Mouse (Mus musculus) adrenal gland, postnatal 14 days (tissue): ENCODE data around the gene Kansl1. TPM values are rescaled to one million over a fixed set of nuclear protein-coding genes. Genes with fewer than 3 reads are reported as not detected.

Source experiments
- DNase-seq: peaks from one replicate; pipeline ENCODE4 v3.0.0; 2021; ENCODE audit warnings: mixed read lengths
- microRNA-seq, 2 experiments: library from miRNA; unstranded; fragments of <30 nt; microRNA quantifications; one replicate each; pipeline ENCODE4 v1.2.0; 2021
- total RNA-seq: library from RNA; stranded (reverse); gene quantifications from 2 replicates; pipeline ENCODE4 v1.2.3, GENCODE M21; 2021

The Kansl1 gene
- total RNA-seq, 1 experiment from 2014 or later, result 49.7 TPM

DNA sequence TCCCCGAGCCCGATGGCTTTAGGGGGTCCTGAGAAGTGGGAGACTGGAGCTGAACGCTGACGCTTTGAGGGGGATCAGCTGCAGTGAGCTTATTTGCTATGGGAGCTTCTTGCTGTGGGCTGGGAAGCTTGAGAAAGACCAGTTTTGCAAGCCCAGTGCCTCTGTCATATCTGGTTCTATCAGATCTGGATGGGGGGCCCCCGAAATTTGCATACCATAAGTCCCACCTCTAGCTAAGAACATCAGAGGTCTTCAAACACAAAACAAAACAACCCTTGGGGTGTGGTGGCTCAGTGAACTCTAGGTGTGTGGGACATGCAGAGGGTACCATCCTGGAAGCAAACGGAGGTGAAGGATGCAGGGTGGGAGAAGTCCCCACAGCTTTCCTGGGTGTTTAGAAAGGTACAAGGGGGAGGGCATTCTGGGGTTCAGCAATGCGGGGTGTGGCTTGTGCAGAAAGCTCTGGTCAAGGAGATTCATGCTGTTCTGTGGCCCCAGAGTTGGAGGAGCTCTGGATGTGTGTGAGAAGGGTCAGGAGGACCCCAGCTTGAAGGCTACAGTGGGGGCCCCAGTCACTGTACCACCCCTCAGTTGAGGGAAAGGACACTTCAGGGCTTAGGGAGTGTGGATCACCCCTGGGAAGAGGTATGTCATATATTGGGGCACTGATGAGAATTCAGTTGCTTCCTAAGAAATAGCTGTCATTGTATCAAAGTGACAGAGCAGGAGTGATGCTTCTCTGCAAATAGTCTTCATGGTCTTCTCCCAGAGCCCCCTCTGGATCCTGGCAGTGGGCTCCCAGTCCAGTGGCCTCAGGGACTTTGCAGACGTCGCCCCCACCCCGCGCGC is 159.1 kb downstream of the Kansl1 start:
- DNase-seq, result no peak

- peak; percentile 66 for DNase-seq
These were observed 161.5 kb downstream of the Kansl1 start for GRCm38 (mm10) chr11:104307136-104307535.

DNA sequence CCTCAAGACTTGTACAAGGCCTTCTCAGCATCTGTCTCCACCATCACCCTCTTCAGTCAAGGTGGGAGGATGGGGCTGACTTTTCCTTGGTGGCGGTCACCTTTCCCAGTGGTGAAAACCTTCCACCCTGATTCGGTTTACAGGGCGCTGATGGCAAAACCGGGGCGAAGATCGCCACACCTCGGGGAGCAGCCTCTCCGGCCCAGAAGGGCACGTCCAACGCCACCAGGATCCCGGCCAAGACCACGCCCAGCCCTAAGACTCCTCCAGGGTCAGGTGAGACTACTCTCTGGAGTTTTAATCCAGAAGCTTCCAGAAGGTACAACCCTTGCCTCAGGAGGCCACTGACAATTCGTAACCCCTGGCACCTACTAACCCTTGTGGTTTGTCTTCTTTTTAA is 162.2 kb downstream of the Kansl1 start:
- peak; percentile 62 for DNase-seq

DNA sequence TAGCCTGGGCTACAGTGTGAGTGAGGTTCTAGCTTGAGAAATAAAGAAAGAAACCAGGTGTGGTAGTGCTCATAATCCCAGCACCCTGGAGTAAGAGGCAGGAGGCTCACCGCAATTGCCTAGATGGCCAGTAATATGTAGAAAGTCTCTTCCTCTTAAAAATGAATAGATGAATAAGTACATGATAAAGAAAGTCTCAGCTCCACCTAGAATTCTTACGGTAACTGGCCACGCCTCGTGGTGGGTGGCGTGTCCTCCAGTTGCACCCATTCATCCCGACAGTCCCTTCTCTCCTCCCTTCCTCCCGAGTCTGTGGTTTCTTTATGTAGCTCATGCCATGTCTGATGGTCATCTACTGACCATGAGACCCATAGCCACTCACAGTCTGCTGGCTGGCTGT is 162.9 kb downstream of the Kansl1 start:
- DNase-seq, result no peak

DNA sequence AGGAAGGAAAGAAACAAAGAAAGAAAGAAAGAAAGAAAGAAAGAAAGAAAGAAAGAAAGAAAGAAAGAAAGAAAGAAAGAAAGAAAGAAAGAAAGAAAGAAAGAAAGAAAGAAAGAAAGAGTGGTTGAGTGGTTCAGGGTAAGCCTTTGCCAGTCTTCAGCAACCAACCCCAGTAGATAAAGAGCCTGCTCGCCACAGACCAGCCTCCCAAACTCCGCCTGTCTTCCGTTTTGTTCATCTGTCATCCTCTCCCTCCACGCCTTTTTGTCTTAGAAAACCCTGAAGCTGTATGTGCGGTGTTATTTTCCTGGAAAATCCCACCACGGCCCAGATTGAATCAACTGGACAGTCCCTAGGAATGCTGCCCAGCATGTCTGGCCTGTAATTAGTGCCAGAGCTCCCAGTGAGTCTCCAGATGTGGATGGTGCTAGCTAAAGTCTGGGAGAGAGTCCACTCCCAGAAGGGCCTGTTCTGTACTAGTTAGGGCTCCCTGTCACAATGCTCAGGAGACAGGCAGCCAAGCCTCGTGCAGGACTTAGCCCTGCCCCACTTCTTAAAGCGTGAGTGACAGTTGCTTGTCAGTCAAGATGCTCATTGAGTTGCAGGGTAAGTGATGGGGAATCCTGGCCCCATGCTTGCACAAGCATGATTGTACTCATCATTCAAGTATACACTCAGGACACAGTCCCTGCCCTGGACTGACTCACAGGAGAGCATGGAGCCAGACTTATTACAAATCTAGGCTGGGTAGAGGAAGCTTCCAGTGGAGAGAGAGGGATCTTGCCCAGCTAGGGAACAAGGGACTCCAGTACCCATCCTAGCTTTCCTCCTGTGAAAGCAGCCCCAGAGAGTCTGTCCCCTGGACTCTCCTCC is 165.3 kb downstream of the Kansl1 start:
- DNase-seq, result peak; percentile 57

GRCm38 (mm10) chr11:104302628-104303027 is 166.0 kb downstream of the Kansl1 start:
- no peak for DNase-seq

GRCm38 (mm10) chr11:104297671-104298070 is 171.0 kb downstream of the Kansl1 start:
- peak; percentile 71 for DNase-seq

DNA sequence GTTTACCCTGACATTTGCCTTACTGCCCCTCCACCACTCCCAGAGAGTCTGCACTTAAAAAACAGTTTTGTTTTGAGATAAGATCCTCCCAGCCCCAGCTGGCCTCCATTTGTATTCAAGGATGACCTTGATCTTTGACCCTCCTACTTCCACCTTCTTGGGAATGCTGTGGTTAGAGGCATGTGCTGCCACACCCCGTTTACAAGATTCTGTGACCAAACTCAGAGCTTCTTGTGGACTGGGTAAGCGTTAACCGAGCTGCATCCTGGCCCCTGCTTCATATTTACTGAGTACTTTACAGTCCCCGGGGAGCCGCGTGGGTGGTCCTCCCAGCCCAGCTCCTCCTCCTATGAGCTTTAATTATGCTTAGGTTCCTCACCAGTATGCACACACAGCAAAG is 173.0 kb downstream of the Kansl1 start:
- no peak for DNase-seq

GRCm38 (mm10) chr11:104295145-104295544 is 173.5 kb downstream of the Kansl1 start:
- no peak for DNase-seq

DNA sequence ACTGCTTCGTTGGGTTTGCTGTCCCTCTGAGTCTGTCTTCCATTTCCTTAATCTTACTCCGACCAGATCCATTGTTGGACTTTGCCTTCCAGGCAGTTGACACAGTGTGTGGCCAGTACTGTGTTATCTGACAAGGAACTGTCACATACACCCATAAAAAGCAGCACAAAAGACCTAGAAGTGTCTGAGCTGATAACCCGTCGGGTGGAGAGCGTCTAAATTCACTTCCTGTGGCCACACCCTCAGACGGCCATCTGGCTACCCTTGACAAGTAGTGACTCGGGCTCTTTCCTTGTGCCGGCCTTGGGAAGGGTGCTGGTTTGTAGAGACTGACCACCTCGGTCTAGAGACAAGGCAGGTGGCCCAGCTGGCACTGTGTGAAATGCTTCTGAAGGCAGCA is 175.4 kb downstream of the Kansl1 start:
- no peak for DNase-seq

GRCm38 (mm10) chr11:104292443-104293220 is 176.0 kb downstream of the Kansl1 start:
- DNase-seq, result no peak

DNA sequence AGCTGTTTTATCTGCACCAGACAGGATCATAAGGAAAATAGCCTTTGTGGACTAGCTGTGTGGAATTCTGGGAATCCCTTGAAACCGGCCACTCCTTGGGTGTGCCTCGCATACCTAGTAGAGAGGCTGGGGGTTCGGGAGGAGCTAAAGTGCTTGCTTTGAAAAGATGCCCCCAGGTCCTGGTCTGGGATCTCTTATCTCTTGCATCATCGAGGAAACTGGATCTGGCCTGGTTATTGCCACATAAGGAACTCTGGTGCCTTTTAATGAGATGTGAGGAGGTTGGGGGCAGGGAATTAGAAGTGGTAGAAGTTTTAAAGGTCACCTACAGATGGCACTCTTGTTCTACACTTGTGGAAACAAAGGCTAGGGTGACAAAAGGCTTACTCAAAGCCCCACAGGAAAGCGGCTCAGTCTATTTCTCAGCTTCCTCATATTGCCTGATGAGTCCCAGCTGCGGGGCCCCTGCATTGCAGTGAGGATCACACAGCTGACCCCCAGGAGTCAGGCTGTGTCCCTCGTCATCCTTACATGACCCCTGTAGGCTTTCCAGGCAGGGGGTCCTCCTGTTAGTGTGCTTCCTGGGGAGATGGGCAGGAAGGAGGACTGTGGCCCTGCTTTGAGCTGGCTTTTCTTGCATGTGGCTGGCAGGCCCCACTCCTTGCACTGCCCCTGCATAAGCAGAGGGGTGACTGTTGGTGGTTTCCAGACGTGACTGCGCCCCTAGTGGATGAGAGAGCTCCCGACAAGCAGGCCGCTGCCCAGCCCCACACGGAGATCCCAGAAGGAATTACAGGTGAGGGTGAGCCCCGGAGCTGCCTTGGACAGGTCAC is 179.2 kb downstream of the Kansl1 start:
- peak; percentile 76 for DNase-seq

- DNase-seq, result no peak
These were observed 179.8 kb downstream of the Kansl1 start for GRCm38 (mm10) chr11:104288835-104289198.

- no peak for DNase-seq
These were observed 181.5 kb downstream of the Kansl1 start for GRCm38 (mm10) chr11:104287113-104287512.

Small RNA genes lying within 50 kb of the gene (microRNA-seq; reads per million reads assigned to microRNA genes)
- 0 reads per million in 2 experiments for gene Gm47315

Other genes with a start within 250 kb of the Kansl1 start
- gene Mapt, start 237.5 kb downstream of the Kansl1 start, total RNA-seq, result 72.8 and 74.8 TPM in 2 replicates
- 59.1 and 61.0 TPM in 2 replicates for gene Cdc27, start 81.8 kb upstream of the Kansl1 start, total RNA-seq
- 2.3 and 4.3 TPM in 2 replicates for gene Myl4, start 81.8 kb upstream of the Kansl1 start, total RNA-seq
- 12.5 and 13.8 TPM in 2 replicates for gene Itgb3, start 139.1 kb upstream of the Kansl1 start, total RNA-seq
- 0.08 and 0.11 TPM in 2 replicates for gene Gm11639, start 216.8 kb upstream of the Kansl1 start, total RNA-seq